Mouse (Mus musculus) activated CD4-positive, CD25-positive, alpha-beta regulatory T cell, adult 4 months (primary cell): ENCODE data around the gene Grk3. TPM values are rescaled to one million over a fixed set of nuclear protein-coding genes. Genes with fewer than 3 reads are reported as not detected.
A peak's percentile ranks its signal among the peaks of the same experiment; 100 is the strongest.

Experiments
- ATAC-seq: one replicate; pipeline ENCODE4 v1.8.0; 2017
- polyA plus RNA-seq, 2 experiments: library from polyadenylated mRNA; unstranded; fragments of 100-300 nt; shearing (Covaris generic); gene quantifications; one replicate each; pipeline ENCODE4 v1.2.1; 2017

The Grk3 gene
- polyA plus RNA-seq, 2 experiments from 2014 or later, result not detected

DNA sequence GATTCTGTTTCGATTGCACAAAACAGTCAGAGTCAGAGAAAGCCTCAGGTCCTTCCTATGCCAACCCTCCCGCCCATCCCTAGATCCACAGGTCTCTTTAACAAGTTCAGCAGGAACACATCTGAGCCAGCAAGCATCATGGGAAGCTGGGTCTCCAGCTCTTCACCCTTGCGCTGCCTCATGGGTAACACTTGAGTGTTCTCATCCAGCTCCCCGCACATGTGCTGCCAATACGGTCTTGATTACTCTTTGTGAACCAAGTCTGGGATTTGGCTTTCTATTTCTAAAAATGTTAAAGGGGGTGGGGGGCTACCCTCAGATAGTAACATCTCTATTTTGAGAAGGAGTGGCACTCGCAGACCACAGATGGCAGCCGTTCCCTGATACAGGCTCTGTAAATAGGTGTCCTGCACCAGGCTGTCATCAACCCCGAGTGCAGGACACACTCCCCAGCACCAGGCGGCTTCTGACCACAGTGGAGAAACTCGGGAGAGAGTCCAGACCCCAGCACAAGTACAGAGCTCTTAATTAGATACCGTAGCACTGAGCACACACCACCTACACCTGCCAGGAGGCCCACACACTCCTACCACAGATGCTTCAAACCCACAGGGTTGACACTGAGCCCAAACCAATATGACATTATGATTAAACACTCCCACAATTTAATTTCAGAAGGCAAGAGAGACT, 82.6 kb downstream of the Grk3 start:
- ATAC-seq, result no peak

DNA sequence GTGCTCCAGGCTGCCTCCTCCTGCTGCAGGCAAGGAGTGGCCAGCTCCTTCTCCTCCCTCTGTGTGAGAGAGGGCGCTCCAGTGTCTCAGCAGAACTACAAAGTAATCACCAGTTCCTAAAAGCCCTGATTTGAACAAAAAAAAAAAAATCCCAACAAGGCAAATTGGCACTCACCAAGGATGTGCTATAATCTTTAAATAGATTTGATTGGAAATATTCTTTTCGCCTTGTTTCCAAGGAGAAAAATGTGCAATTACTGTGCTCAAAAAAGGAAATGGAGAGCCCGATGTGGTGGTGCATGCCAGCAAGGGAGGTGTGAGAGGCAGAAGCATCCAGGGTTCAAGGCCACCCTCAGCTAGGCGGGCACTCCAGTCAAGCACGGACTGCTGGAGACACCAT, 83.7 kb downstream of the Grk3 start:
- no peak for ATAC-seq

DNA sequence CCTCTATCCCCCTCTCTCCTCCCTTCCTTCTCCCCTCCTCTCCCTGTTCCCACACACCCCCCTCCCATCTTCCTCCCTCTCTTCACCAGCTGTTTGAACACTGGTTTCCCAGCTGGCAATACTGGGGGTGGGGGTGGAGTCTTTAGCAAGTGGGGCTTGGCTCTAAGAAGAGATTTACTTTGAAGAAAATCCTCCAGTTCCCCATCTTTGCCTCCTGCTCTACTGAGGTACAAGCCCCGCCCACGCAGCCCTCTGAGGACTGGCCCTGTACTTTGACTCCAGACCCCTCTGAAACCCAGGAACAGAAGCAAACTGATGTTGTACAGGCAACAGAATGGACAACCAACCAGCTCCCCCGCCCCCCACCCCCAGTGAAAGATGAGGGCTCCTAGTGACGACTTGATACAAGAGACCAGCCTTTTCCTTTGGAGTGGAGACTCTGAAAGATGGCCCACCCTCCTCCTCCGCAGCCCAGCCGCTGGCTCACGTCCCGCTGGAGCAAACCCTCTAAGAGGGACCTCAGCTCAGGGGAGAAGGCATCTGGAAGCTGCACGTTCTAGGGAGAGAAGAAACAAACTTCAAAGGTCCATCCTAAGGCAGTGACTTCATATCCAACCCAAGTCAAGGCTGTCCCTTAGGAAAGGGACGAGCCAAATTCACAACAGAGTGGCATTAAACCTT, 87.2 kb downstream of the Grk3 start:
- ATAC-seq, result no peak

DNA sequence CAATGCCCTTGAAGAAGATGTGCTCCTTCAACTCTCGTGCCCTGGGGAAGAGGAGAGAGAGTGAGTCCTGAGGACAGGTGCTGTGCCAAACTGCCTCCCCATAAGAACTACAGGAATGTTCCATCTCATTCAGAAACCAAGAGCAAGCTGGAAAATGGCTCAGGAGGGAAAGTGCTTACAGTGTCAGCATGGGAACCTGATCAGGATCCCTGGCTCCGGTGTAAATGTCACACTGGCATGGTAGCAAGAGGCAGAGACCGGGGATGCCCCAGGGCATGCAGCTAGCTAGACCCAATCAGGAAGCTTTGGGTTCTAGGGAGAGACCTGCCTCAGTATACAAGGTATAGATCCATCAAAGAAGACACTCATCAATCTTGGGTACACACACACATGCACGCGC, 90.2 kb downstream of the Grk3 start:
- ATAC-seq, result no peak

DNA sequence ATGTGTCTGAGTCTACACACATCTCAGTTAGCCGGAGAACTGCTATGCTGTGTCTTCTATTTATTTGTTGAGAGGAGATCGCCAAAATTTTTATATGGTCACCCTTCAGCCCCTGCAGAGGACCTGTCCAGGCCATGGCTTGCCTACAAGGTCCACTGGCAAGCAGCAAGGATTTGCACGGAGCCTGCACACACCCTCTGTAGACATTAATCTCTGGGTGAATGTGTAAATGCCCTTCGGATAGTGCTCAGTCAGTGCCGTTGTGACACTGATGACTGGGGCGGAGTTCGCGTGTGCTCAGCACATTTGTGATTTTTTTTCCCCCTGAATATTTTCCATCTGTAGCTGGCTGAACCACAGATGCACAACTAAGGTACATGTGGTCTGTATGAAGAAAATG, 90.8 kb downstream of the Grk3 start:
- ATAC-seq, result no peak

DNA sequence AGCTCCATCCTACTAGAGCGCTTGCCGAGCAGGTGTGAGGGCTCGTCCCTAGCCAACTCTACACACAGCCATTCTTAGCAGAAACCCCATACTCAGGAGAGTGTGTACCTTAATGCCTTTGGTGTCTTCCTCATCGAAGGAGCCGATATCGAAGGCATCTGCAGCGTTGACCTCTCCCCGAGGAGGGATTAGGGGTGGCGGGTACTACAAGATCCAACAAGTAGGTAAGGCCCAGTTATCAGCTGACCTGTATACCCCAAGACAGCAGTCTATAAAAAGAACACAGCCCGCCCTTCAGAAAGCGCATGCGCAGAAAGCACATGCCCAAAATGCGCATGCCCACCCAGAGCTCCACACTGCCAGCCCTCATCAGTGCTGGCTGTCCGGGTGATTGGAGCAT, 91.8 kb downstream of the Grk3 start:
- ATAC-seq, result no peak

DNA sequence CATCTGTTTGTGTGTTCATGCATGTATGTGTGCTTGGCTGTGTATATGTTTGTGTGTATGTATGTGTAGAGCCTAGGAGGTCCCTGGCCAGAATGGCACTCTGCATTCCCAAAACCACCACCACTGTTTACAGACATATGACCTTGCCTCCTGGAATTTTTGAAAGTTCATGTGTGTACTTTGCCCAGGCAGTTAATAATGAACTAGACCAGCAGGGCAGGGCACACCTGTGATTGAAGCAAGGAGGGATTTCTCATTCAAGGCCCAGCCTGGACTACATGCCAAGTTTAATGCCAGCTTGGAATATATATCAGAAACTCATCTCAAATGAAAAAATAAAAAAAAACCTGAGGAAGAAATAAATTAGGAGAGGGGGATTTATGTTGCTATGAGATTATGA, 93.7 kb downstream of the Grk3 start:
- ATAC-seq, result no peak

DNA sequence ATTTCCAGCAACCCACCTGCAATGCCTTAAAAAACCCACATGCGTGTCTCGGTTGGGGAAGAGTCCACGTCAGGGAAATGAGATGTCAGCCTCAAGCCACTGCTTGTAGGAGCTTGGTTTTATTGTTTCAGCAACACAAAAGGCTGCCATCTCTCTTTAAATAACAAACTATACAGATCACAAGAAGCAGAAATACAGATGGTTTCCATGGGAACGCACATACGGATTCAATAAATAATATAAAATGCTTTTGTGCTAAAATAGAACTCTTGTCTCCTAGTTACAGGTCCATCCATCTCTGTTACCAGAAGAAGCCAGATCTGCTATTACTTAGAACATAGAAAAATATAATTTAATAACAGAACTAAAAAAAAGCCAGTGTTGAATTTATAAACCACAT, 105.2 kb downstream of the Grk3 start:
- no peak for ATAC-seq

DNA sequence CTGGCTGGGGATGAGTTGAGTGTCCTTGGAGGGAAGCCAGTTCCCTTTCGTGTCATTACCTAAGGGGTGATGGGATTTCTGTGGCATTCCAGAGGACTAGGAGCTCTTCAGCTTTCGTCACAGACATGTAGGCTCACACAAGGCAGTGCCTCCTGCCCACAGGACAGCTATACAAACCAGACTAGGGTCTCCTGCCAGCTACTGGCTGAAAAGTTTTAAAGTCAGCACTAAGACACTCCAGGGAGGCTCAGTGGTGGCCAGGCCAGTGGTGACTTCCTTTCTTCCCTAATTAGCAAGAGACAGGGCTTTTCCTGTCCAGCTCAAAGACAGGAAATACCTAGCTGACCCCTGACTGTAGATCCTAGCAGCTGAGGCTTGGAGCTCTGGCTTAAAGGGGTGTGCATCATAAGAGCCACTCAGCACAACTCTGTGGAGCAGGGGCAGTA, 107.4 kb downstream of the Grk3 start:
- no peak for ATAC-seq

DNA sequence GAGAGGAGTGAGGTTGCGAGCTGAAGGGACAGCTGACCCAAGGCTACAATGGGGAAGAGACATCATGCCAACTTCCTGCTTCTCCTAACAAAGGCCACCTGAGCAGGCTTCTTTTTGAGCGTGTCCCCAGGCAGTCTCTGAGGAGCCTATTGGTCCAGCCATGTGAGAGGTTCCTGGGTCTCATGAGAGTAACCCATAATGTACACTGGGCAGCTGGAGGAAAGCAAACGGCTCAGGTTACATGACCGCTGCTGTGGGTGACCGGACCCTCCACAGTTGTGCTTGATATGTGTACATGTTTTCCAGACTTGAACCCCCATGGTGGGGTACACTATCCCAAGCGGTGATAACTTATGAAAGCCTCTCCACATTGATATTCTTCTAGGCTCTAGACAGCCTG, 108.1 kb downstream of the Grk3 start:
- ATAC-seq, result no peak

DNA sequence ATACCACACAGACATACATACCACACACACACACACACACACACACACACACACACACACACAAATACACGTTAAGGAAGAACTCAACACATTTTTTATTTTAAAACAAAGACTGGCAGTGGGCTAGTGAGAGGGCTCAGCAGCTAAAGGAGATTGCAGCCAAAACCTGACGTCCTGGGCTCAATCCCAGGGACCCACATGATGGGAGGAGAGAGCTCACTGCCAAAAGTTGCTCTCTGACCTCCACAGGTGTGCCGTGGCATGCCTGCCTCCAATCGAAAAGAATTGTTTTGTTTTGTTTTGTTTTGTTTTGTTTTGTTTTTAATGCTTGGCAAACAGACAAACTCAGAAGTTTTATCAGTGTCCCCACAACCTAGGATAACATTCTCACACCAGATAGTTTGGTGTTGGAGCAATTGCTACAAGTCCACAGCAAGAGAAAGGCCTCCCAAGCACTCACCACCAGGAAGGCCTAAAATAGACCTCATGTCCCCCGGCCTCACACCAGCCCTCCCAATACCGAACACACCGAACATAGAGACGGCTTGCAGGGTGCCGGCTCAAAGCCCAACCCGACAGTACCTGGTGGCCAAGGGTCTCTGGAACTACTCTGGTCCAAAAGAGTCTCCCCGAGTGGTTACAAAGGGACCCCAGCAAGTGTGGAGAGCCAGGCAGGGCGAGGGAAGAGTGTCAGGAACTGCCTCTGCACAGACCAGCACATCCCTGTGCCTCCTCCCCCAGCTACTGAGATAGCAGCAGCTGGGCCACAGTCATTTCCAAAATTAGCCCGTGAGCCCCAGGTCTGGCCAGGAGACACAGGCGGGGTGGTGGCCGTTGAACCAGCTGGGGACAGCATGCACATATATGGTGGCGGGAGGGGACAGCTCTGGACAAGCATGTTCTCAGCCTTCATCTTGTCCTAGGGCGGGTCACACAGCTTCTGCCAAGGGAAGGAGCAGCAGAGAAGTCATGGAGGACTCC, 119.6 kb downstream of the Grk3 start, which contains the start of gene Myo18b:
Gene Myo18b, minus strand, starts transcription at position 689 of the 981 bp plus-strand sequence.
- ATAC-seq, result no peak

DNA sequence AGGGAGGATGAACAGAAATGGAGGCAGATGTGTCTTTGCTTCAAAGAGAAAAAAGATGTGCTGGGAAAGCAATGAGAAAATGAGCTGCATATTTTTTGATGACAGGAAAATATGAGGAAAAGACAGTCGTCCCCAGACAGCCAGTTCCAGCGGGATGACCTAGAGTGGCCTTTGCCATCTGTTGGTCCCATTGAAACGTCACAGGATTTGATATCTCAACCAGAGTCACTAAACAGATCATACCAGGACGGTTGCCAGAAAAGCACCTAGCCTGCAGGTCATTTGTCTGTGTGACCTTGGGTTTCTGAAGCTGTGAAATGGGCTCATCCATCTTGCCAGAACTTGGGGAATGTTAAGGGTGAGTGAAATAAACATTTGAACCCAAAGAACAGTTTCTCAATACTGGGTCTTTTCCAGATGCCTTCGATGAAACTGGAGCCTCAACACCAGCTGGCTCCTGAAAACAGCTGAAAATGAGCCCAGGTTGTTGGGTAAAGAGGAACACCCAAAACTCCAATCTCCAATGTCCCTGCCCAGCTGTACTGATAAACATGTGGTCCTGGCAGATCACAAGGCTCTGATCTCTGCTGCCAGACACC, 122.0 kb downstream of the Grk3 start:
- no peak for ATAC-seq

DNA sequence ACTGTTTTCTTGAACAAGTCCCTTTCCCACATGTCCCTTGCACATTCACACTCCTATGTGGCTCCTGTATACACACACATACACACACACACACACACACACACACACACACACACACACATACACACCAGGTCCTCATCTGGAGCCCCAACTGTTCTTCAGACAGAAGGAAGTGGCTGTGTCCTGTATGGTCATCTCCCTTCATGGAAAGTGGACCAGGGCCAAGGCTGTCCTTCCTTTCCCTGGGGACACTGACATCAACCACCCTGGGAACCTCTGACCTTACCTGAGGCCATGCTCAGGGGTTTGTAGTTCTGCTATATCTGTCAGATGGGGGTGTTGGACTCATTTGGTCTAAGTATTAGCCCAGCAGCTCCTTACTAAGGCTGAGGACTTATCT, 123.2 kb downstream of the Grk3 start:
- no peak for ATAC-seq

DNA sequence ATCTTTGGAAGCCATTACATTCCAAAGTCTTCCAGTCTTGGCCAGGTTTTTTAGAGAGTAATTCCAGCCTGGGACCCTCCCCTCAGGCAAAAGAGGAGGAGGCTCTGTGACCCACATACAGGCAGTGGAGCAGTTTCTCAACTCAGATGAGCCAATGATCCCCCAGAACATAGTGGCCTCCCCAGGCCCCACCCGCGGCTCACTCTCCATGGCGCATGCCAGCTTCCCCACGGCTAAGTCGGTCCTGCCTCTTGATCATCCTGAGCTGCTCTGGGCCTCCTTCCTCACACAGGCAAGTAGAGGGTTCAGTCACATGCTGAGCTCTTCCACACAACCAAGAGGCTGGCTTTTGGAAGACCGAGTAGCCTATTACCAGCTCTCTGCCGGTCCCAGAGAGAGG, 126.9 kb downstream of the Grk3 start:
- ATAC-seq, result no peak

DNA sequence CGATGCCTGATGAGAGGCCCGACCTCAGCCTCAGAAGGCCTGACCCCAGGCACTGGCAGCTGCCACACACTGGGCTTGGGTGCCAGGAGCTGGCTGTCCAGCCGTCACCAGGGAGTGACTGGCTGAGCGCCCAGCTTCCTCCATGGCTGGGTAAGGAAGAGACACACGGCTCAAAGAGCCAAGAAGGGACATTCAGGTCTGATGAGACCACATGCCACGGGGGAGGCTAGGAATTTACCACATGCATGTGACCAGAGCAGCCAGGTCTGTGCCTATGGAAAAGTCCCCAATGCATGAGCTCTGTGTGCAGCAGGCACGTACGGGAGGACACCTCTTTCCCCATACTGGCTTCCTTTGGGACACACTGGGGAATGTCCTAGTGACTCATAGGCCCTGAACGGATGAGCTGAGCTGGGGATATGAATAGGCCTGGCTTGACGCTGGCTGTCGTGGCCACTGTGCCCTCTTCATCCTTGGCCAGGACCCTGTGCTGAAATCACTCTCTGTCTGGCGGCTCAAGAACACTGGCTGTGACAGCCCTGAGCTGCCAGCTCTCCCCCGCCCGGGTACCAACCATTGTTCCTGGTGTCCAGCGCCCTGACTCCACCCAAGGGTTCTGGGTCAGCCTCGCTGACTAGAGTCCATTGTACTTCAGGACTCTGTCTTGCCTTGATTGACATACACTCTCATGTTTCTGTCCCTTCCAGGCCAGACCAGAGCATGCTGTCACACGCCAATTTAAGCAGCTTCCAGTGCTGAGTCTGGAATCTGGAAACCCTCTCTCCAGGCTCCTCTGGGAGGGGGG, 128.7 kb downstream of the Grk3 start:
- ATAC-seq, result no peak

DNA sequence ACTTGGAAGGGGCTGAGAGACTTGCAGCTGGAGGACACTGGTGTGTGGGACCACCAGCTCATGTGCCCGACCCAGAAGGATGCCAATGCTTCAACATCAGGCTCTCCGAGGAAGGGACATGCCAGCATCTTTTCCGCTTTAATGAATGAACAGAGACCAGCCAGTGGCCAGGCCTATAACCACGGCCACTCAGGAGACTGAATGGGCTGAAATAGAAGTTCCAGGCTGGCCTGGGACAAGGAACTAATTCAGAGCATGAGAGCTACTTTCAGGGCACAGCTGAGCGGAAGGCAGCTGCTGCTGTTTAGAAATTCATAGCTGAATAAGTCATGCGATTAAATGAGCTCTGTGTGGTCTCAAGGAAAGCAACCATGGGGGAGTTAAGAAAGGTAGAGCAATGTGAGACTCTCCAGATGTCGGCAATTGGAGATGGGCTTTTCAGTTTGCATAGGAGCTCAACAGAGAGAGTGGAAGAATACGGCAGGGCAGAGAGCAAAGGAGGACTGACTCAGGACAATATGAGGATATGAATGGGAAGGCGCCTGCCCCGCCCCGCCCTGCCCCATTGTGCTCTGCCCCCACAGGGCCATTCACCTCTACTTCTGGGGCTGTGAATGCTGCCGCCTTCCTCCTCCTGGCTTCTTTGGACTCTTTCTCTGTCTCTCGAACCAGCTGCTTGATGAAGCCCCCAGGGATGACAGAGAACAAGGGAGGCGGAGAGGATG, 138.0 kb downstream of the Grk3 start:
- ATAC-seq, result no peak

DNA sequence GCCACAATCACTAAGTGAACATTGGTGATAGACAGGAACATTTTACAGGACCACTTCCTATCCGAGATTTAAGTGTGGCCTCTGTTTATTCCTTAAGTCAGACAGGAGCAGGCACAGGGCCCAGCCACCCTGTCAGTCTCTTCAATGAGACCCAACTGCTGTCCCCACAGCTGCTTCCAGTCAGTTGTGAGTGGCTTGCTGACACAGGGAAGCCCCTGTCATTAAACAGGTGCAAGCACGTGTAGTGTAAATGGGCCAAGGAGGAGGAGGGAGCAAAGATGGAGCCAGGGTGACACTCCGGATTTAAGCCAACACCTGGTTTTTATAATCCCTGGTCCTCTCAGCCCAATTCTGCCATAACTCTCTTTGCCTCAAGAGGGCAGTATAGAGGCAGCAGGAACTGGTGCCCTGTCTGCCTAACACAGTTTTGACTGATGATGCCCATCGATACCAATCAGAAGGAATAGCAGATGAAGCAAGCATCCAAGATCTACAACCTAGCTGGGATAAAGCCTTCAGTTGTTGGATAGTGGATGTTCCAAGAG, 138.7 kb downstream of the Grk3 start:
- no peak for ATAC-seq

DNA sequence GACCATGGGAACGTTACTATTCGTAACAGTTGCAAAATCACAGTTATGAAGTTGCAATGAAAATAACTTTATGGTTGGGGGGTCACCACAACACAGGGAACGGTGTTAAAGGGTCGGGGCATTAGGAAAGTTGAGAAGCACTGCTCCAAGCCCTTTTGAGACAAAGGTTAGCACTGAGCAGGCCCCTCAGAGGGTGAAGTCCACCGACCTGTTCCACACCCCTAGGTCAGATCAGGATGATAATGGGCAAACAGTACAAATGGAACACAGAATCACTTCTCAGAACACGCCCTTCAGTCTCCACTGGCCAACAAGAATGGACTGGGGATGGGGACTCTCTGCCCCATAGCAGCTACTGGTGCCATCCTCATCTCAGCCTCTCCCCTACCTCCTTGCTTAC, 142.6 kb downstream of the Grk3 start:
- no peak for ATAC-seq

DNA sequence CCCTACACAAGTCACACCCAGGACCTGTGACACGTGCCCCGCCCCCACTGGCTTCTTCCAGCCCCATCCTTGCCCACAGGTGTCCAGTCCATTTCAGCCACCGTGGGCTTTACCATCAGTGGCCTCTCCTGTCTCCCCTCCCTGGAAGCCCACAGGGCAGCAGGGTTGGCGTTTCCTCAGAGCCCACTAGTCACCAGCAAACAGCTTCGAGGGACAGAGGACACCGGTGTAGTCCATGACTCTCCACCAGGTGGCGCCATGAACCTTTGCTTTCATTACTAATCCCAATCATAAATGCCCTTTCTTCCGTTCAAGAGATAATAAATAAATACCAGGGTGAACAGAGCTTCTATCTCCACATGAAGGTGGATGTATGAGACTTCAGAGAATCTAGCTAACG, 144.9 kb downstream of the Grk3 start:
- peak; percentile 36 for ATAC-seq

DNA sequence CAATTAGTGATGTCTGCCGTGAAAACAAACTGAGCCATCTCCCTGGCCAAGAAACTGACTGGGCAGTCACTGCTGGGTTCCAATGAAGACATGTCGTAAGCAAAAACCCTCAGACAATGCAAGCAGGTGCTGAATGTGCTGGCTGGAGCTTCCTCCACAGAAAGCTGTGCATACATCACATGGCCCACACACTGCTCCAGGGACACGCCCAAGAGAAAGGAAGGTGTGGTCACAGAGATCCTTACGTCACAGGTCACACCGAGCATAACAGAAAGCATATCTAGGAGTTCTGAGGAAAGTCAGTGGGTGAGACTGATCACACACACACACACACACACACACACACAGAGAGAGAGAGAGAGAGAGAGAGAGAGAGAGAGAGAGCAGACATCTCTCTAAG, 147.0 kb downstream of the Grk3 start:
- ATAC-seq, result no peak
